Mouse (Mus musculus) embryonic fibroblast, embryonic 13.5 days (primary cell): ENCODE data around the gene Rpl26.

Experiments
- CTCF ChIP-seq: IDR thresholded peaks from 2 replicates; pipeline ENCODE4 v1.5.1; 2011; ENCODE audit warnings: mild to moderate bottlenecking, control low read depth, low read length, moderate library complexity, borderline replicate concordance; ENCODE audit not compliant: insufficient read depth
- POLR2A ChIP-seq: IDR thresholded peaks from 2 replicates; pipeline ENCODE4 v1.6.1; 2011; ENCODE audit warnings: low read depth, mild to moderate bottlenecking, control low read depth, low read length, moderate library complexity

DNA sequence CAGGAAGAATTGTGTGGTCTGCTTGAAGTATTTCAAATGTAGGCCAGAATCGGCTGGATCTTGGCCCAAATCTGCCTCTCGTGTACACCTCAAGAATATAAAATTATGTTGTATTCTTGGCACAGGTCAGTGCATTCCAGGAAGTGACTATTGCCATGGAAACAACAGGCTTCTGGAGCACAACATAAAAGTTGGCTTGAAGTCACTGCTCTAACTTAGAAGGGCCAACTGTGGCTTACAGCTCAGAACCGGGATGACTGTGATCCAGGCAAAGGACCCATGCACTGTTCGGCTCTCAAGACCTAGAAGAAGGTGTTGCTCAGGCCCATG lies 5.0 kb downstream of the Rpl26 start:
- peak; percentile 8; the same call in 1 of the 2 replicates for TF ChIP-seq POLR2A
- TF ChIP-seq CTCF: no peak
